Mouse (Mus musculus) forelimb bud, embryonic 11.5 days (tissue): ENCODE measurements at regions not wholly inside any gene's neighbourhood (a gene's known extent, or its start where the extent isn't known, plus 50 kb on each side); places are given as distances from the start of the nearest gene placed in this dataset.
"Not testable (repeated sequence)": the region's sequence is repeated elsewhere in the genome, so short reads cannot be mapped to it uniquely, and the experiment has no call there.

Experiments used
- DNase-seq: peaks from one replicate; pipeline ENCODE4 v3.0.0-alpha.2; 2012; ENCODE audit warnings: low read depth, low spot score

GRCm38 (mm10) chr10:118050152-118050641, 91.4 kb upstream of the Mdm1 start:
- no peak for DNase-seq

GRCm38 (mm10) chr10:118052042-118052441, 89.6 kb upstream of the Mdm1 start:
- DNase-seq, result no peak

GRCm38 (mm10) chr10:118052477-118052876, 89.1 kb upstream of the Mdm1 start:
- no peak for DNase-seq

GRCm38 (mm10) chr10:118053037-118053436, 88.6 kb upstream of the Mdm1 start:
- no peak for DNase-seq

- no peak for DNase-seq
Measured at GRCm38 (mm10) chr10:118056789-118057271, 84.8 kb upstream of the Mdm1 start.

DNA sequence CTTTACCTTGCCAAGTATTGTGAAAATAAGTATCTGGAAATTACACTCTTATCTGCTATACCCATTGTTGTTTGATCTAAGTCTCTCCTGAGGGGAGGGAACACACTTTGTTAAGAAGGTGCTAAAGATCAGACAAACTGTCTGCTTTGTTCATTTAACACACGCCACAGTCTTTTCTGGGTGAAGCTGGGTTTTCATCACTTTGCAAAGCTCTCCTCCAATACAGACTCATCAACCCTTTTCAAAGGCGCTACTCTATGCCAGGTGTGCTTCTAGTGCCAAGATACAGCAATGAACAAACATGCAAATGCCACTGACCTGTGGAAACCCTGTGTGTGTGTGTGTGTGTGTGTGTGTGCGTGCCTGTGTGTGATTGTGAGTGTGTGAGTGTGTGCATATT, 84.1 kb upstream of the Mdm1 start:
- no peak for DNase-seq

DNA sequence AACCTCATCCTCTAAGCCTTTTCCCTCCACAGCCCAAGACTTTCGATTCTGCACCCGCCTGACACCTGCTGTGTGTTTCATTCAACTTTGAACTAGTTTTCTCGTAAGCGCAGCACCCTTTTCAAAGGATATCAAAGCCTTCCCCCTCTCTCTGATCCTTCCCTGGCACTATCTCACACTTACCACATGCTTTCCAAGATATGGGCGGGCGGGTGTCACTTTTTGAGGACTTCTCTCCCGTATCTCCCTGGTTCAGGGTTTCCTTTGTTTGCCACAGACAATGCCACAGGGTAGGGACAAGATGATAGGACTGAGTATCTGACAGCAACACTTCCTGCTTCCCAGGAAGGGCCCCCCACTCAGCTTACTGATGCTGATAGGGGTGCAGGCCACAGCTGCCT, 76.8 kb upstream of the Mdm1 start:
- DNase-seq, result no peak

GRCm38 (mm10) chr10:118076341-118076740, 65.3 kb upstream of the Mdm1 start:
- not testable (repeated sequence) for DNase-seq

DNA sequence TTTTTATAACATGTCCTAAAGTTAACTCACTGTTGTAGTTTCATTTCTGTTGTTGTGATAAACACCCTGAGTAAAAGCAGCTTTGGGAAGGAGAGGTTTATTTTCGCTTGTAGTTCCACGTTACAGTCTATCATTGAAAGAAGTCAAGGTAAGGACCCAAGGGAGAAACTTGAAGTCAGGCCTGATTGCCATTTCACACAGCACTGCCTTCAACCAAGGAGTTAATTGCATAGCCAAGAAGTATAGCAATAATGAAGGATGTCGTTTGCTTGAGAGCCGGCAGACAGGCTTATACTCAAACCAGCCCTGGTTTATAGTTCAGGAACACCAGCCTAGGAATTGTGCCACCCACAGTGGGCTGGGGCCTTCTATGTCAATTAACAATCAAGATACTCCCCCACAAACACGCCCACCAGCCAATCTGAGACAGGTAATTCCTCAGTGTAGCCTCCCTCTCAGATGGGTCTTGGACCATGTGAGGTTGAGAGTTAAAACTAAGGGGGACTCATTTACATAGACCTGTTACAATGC, 59.9 kb upstream of the Mdm1 start:
- no peak for DNase-seq

GRCm38 (mm10) chr10:118083035-118083720, 58.4 kb upstream of the Mdm1 start:
- no peak for DNase-seq

- DNase-seq, result no peak
Measured at GRCm38 (mm10) chr10:118083721-118084075, 57.9 kb upstream of the Mdm1 start.

GRCm38 (mm10) chr10:118085046-118085983, 56.3 kb upstream of the Mdm1 start:
- DNase-seq, result no peak

DNA sequence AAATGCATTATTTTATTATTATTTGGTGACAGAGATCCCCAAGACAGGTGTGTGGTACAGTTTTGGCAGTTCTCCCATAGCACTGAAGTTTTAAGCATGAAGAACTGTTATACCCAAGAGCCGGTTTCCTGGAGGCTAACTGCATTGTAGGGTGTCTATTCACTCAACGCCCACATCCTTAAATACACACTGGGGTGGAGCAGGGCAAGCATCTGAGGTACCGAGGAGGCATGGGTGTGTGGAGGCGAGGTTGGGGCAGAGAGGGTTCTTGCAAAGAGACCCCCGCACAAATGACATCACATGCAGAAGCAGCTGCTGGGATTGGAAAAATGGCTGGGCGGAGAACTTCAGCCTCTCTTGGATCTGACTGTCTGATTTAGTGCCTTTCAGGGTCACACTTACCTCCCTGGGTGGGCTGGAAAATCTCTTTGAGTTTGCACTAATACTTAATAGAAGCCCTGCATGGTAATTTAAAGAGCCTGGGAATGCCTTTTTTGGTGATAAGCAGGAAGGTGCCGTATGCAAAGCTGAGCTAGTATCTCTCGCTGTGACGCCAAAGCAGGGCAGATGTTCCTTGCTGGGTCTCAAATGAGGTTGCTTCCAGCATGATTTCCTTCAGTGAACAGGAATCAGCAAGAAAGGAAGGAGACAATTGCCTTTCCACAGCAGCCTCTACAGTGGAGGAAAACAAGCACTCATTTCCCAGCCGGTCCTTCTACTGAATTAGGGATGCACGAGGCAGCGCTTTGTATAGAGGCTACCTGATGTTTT, 53.9 kb upstream of the Mdm1 start:
- no peak for DNase-seq

GRCm38 (mm10) chr10:118088499-118088898, 53.1 kb upstream of the Mdm1 start:
- DNase-seq, result no peak

DNA sequence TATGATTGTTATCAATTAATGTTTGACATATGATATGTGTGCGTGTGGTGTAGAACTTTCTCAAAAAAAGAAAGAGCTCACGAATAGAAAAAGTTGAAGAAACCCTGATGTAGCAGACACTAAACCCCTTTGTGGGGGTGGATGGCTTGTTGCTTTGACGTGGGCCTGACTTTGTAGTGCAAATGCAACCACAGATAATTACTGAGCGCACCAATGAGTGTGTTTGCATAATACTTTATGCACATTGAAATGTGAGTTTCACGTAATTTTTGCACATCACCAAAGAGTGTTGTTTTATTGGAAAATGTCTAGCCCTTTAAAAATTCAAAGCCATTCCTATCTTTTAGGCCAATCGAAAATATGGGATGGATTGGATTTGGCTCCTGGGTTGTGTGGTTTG, 51.7 kb upstream of the Mdm1 start:
- DNase-seq, result no peak

GRCm38 (mm10) chr10:118091476-118091875, 50.1 kb upstream of the Mdm1 start:
- no peak for DNase-seq
